Mouse (Mus musculus) cerebellum, adult 9-10 months (tissue): ENCODE results near the gene E4f1.

ENCODE experiments used
- DNase-seq: peaks from one replicate; pipeline ENCODE4 v3.0.0; 2022

The E4f1 gene

GRCm38 (mm10) chr17:24413557-24414211 is 56.4 kb downstream of the E4f1 start:
- DNase-seq, result no peak

GRCm38 (mm10) chr17:24407116-24407803 is 62.9 kb downstream of the E4f1 start:
- DNase-seq, result peak; percentile 76

- no peak for DNase-seq
Observed at GRCm38 (mm10) chr17:24402371-24402770, 67.7 kb downstream of the E4f1 start.

- no peak for DNase-seq
Observed at GRCm38 (mm10) chr17:24394456-24394855, 75.7 kb downstream of the E4f1 start.
